Mouse (Mus musculus) kidney, postnatal 4 days (tissue): Measurements from ENCODE around the gene Anxa7.

ENCODE experiments used
- DNase-seq, 2 experiments: peaks; one replicate each; pipeline ENCODE4 v3.0.0; 2021; ENCODE audit warnings: mixed read lengths in 2 of 2

Anxa7 gene

GRCm38 (mm10) chr14:20431726-20432125 is 48.2 kb downstream of the Anxa7 start:
- no peak for DNase-seq

- DNase-seq, result no peak
Measured at GRCm38 (mm10) chr14:20429833-20430232, 50.1 kb downstream of the Anxa7 start.

- no peak for DNase-seq
Measured at GRCm38 (mm10) chr14:20428593-20428992, 51.3 kb downstream of the Anxa7 start.

DNA sequence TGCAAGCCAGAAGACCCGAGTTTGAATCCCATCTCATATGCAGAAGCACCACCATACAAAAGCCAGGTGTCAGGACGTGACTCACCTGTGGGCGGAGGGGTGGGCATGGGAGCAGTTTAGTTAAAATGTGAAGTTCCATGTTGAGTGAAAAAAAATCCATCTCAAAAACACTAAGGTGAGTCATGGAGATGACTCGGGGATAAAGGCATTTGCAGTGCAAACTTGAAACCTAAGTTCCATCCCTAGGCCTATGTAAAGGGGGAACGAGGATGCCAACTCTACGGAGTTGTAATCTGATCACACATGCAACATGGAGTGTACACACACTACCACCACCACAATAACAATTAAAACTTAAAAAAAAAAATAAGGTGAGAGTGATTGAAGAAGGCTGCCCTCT is 56.9 kb downstream of the Anxa7 start:
- no peak for DNase-seq

DNA sequence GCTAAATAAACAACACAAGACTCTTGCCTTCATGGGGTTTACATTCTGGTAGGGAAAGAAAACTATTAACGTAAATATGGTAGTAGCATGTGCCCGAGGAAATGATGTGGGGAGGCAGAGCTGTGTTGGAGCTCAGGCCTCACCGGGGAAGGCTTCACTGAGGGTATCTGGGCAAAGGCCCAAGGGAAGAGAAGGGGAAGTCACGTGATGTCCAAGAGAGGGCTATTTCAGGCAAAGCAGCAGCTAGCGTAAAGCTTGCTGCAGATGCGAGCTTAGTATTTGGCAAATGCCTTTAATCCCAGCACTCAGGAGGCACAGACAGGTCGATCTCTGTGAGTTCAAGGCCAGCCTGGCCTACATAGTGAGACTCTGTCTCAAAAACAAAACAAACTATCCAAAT is 57.7 kb downstream of the Anxa7 start:
- DNase-seq, result no peak
